Mouse (Mus musculus) urinary bladder, postnatal 25 days (tissue): ENCODE measurements around the gene Mcm9.

ENCODE experiments used
- DNase-seq: peaks from one replicate; pipeline ENCODE4 v3.0.0; 2022; ENCODE audit warnings: low spot score

The Mcm9 gene

GRCm38 (mm10) chr10:53580137-53580536 lies 50.1 kb downstream of the Mcm9 start:
- no peak for DNase-seq

DNA sequence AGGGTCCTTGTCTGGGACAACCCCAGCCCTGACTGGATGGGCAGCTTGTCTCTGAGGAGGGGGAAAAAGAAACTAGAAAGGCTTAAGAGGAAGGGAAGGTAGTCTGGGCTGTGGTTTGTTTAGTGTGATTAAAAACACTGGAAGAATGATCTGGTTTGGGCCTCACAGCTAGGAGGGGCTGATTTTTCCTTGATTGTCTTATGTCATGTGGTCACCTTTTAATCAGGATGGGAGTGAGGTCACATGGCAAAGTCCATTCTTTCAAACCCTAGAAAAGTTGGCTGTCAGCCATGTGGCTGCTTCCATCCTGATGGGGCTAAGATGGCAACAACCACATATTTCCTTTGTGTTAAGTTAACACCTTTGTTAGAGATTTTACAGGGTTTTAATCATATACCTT lies 61.7 kb downstream of the Mcm9 start:
- no peak for DNase-seq

GRCm38 (mm10) chr10:53565538-53565937 lies 64.7 kb downstream of the Mcm9 start:
- no peak for DNase-seq

GRCm38 (mm10) chr10:53562001-53562400 lies 68.2 kb downstream of the Mcm9 start:
- DNase-seq, result no peak

- DNase-seq, result no peak
These were observed 92.6 kb downstream of the Mcm9 start for GRCm38 (mm10) chr10:53537596-53537995.

- DNase-seq, result no peak
These were observed 97.9 kb downstream of the Mcm9 start for GRCm38 (mm10) chr10:53532297-53532696.

GRCm38 (mm10) chr10:53527838-53528773 lies 102.1 kb downstream of the Mcm9 start:
- peak; percentile 40 for DNase-seq

GRCm38 (mm10) chr10:53527344-53527743 lies 102.9 kb downstream of the Mcm9 start:
- DNase-seq, result no peak

GRCm38 (mm10) chr10:53526350-53526749 lies 103.9 kb downstream of the Mcm9 start:
- no peak for DNase-seq

GRCm38 (mm10) chr10:53525265-53525976 lies 104.8 kb downstream of the Mcm9 start:
- DNase-seq, result no peak

- no peak for DNase-seq
These were observed 110.9 kb downstream of the Mcm9 start for GRCm38 (mm10) chr10:53519068-53519954.

DNA sequence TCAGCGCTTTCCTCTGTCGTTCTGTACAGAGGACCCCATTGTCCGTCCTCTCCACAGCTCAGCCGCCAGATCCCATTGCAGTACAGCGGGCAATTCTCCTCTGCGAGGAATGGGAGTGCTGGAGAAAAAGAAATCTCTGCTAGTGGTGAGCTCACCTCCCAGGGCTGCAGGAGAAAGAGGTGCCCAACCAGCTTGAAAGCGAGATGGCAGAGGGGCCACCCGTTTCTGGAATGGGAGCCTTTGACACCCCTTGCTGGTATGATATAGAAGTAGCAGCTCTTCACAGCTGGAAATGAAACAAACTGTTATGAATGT lies 111.7 kb downstream of the Mcm9 start:
- DNase-seq, result no peak

- no peak for DNase-seq
These were observed 112.3 kb downstream of the Mcm9 start for GRCm38 (mm10) chr10:53517770-53518598.

- DNase-seq, result no peak
These were observed 117.7 kb downstream of the Mcm9 start for GRCm38 (mm10) chr10:53512491-53512890.

DNA sequence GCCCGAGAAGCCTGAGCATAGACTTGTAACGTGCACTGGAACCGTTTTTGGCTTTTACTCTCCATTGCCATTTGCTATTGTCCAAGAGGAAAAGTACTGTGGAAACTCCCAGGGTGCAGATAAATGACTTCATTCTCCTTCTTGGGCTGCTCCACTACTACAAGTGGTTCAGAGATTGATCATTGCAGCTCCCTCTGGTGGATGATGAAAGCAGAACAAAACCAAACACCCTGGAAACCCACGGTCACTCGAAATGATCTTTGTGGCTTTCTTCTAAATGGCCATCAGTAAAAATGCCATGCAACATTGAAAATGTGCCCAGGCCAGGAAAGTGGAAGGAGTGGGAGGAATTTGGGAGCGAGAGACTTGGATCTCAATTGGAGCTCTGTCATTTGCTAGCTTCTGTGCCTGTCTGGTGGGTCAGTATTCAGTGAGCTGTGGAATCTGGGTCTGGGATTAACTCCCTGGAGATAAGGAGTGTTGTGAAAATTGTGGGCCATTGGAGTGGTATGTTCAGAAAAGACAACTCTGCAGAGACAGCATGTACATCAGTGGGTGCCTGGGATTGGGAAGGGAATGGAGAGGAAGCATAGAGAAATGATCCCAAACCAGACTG lies 121.0 kb downstream of the Mcm9 start:
- DNase-seq, result peak; percentile 43

DNA sequence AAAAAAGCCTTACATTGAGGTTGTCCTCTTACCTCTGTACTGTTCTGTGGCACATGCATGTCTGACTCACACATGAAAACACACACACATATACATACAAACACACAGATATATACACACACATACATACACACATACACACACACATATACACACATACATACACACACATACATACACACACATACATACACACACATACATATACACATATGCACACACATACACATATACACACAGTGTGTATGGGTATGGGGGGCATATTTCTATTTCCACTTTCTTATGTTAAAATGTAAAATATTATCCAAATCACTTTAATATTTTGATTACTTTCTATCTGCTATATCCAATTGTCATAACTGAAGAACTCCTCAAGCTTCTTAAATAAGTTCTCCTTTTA lies 121.6 kb downstream of the Mcm9 start:
- DNase-seq, result no peak

- no peak for DNase-seq
These were observed 124.7 kb downstream of the Mcm9 start for GRCm38 (mm10) chr10:53505526-53505925.

DNA sequence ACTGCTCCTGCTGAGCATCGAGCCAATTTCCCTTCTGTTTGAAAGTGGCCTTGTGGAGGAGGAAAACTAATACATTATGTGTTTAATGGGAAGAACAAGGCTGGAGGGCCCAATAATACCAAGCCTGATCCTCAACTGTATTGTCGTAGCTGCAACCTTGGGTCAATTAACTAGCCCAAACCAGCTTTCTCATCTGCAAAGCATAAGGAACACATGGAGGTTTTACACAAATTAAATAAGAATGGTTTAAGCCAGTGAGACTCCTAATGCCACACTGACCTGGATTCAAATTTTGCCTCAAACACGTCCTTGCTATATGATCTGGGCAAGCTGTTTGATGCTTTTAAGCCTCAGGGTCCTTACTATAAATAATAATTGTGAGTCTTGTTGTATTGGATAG lies 125.2 kb downstream of the Mcm9 start:
- DNase-seq, result no peak

DNA sequence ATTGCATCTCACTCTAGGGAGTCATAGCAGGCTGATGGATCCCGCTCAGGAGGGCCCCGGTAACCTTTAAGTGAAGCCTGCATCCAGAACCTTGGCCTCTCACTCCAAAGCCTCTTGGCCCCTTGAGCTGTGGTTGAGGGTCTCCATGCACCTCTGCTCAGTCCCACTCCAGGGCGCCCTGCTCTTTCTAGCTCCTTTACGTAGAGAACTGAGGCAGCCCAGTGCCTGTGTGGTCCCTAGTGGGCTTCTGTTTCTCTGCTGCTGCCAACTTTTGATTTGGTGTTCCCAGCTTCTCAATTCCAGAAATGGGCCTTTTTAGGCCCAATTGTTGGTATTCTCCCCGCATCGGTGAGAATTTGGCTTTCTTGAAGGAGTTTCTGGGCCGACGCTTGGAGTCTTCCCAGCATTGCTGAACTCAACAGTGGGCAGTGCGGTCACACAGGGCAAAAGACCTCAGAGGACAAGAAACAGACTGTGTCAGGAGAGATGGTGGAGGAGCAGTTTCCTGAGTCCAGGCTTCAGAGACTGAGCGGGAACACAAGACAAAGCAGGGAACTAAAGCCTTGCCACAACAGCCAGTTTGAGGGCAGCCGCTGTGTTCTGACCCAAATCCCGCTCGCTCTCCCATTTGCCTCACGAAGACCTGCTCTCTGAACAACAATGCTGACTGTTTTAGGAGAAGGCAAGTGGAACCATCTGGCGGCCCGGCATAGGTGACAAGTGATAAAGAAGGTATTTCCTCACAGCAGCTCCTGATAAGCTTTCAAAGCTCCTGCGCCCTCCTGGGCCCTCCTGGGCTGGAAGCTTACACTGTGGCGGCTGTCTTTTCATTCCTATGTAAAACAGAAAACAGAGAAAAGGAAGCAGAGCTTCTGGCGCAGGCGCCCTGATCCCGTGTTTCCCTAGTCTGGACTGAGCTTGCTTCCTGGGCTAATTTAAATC lies 127.1 kb downstream of the Mcm9 start:
- DNase-seq, result no peak

GRCm38 (mm10) chr10:53502471-53502870 lies 127.8 kb downstream of the Mcm9 start:
- no peak for DNase-seq
